Mouse (Mus musculus) CD4-positive helper T cell, adult 2 months (primary cell): Measurements from ENCODE around the gene Carm1.
A peak's percentile ranks its signal among the peaks of the same experiment; 100 is the strongest.
"Not testable (repeated sequence)": the region's sequence is repeated elsewhere in the genome, so short reads cannot be mapped to it uniquely, and the experiment has no call there.

Experiments
- DNase-seq: peaks from one replicate; pipeline ENCODE4 v3.0.0-alpha.2; 2012; ENCODE audit warnings: low read depth, missing footprints, low spot score

Carm1 gene

DNA sequence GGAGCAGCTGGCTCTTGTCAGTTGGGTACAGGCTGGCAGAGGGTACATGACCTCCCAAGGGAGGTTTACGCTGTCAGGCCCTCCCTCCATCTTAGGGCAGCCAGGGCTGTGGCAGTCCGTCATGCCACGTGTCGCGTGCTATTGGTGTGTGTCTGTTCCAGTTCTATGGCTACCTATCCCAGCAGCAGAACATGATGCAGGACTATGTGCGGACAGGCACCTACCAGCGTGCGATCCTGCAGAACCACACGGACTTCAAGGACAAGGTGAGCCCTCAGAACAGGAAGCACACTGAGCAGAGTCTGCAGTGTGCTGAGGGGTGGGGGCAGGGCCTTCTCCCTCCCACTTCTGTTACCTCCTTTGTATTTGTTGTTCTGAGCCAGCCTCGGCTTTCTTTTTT, 28.6 kb downstream of the Carm1 start:
- no peak for DNase-seq

- no peak for DNase-seq
These were observed 29.6 kb downstream of the Carm1 start for GRCm38 (mm10) chr9:21576286-21576685.

GRCm38 (mm10) chr9:21578226-21578625, 31.5 kb downstream of the Carm1 start:
- DNase-seq = no peak

GRCm38 (mm10) chr9:21585401-21585800, 38.7 kb downstream of the Carm1 start:
- DNase-seq = no peak

GRCm38 (mm10) chr9:21587678-21588349, 41.1 kb downstream of the Carm1 start:
- DNase-seq = no peak

DNA sequence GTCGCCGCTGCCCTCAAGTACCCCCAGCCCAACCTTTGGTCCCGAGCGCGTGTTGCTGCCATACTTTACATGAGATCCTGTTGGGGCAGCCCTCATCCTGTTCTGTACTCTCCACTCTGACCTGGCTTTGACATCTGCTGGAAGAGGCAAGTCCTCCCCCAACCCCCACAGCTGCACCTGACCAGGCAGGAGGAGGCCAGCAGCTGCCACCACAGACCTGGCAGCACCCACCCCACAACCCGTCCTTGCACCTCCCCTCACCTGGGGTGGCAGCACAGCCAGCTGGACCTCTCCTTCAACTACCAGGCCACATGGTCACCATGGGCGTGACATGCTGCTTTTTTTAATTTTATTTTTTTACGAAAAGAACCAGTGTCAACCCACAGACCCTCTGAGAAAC, 41.7 kb downstream of the Carm1 start:
- DNase-seq = no peak

DNA sequence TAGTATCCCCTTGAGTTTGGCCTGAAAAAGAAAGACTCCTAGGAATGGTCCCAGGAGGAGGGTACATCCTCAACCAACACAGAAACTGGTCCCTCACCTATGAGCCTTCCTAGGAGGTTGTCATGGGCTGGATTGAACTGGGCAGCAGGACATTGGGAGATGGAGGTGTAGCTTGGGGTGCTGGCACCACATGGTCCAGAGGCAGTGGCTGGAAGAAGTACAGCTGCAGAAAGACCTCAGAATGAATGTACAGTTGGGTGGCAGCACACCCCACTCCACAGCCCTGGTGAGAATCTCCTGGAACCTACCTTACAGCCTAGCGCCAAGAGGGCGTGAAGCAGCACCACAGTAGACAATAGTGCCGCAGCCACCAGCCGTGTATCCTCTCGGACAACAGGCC, 42.8 kb downstream of the Carm1 start:
- no peak for DNase-seq

- DNase-seq = no peak
These were observed 44.6 kb downstream of the Carm1 start for GRCm38 (mm10) chr9:21591127-21591830.

GRCm38 (mm10) chr9:21591831-21592702, 45.4 kb downstream of the Carm1 start:
- no peak for DNase-seq

GRCm38 (mm10) chr9:21592703-21593121, 46.0 kb downstream of the Carm1 start, which contains the start of the genes Timm29 and Yipf2:
Gene Timm29, plus strand, starts transcription at chr9:21592722.
Gene Yipf2, minus strand, starts transcription at chr9:21592828.
- peak; percentile 95 for DNase-seq

DNA sequence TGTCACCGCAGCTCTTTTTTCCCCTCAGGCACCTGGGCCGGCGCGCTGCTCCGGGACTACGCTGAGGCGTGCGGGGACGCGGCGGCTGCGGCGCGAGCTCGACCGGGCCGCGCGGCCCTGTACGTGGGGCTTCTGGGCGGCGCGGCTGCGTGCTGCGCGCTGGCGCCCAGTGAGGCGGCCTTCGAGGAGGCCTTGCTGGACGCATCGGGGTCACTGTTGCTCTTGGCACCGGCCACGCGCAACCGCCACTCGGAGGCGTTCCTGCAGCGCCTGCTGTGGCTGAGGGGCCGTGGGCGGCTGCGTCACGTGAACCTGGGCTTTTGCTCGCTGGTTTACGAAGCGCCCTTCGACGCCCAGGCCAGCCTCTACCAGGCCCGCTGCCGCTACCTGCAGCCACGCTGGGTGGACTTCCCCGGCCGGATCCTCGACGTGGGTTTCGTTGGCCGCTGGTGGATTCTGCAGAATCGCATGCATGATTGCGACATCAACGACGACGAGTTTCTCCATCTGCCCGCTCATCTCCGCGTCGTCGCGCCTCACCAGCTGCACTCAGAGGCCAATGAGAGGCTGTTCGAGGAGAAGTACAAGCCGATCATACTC, 46.5 kb downstream of the Carm1 start:
- peak; percentile 73 for DNase-seq

DNA sequence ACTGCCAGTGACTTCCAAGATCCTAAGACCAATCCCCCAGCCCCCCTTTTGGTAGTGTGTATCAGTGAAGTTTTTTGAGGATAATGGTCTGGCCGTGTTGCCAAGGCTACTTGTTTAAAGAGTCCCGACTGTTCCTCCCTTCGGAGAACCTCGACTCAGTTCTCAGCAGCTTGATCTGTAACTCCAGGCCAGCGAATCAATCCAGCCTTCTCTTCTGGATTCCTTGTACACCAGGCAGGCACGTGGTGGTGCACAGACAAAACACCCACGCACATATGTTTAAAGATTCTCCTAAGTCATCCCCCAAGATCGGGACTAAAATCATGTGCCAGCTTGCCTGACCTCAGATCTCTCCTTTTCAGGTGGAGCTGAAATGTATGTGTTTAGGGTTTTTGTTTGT, 47.7 kb downstream of the Carm1 start:
- DNase-seq = not testable (repeated sequence)

DNA sequence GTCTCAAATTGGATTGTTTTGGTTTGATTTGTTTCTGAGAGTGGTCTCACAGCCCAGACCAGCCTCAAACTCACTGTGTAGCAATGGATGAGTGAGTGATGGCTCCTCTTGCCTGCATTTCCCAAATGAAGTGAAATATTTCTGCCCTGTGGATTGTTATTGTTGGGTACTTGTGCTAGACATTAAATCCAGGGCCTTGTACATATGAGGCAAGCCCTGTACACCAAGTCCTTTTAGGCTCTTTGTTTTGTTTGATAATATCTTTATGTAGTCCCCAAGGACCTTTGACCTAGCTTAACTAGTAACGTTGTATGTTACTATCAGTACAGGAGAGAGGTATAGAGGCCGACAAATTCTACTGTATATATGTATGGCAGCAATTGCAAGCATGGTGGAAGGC, 48.1 kb downstream of the Carm1 start:
- no peak for DNase-seq

- peak; percentile 70 for DNase-seq
These were observed 51.5 kb downstream of the Carm1 start for GRCm38 (mm10) chr9:21598198-21598597.

DNA sequence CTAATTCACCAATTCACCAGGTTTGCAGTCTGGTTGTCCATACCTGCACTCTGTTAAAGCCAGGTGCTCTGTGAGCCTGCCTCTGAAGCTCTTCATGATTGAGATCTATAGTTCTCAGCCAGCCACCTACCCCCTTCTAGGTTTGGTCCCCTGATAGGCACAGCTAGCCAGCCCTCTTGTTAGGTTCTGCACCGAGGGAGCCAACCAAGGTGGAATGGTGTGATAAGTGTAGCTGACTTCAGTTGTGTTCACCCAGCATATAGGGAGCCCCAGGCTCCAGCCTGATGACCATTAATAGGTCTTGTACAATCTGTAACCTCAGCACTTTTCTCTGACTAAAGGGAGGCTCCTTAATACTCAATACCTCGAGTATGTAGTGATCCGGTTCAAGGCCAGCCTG, 53.5 kb downstream of the Carm1 start:
- no peak for DNase-seq

- peak; percentile 56 for DNase-seq
These were observed 54.4 kb downstream of the Carm1 start for GRCm38 (mm10) chr9:21601073-21601472.

DNA sequence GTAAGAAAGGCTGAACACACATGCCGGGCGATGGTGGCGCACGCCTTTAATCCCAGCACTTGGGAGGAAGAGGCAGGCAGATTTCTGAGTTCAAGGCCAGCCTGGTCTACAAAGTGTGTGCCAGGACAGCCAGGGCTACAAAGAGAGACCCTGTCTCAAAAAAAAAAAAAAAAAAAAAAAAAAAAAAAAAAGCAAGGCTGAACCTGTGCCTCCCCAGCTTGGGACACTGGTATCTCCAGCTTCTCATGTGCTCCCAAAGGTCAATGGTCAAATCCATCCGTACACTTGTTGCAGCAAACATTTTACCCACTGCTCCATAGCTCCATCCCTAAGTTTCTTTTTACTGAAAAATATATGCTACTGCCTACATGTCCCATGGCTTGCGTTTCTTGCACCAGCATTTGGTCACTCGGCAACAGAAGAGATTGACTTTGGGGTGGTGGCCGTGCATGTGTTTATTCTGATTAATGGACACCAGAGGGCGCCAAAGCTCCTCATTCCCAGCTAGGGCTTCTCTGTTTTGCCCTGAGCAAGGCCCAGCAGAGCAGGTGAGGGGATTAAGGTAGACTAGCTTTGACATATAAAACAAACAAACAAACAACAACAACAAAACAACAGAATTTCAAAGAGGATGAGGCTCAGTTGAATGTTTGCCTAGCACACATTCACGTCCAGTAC, 55.2 kb downstream of the Carm1 start:
- peak; percentile 79 for DNase-seq

DNA sequence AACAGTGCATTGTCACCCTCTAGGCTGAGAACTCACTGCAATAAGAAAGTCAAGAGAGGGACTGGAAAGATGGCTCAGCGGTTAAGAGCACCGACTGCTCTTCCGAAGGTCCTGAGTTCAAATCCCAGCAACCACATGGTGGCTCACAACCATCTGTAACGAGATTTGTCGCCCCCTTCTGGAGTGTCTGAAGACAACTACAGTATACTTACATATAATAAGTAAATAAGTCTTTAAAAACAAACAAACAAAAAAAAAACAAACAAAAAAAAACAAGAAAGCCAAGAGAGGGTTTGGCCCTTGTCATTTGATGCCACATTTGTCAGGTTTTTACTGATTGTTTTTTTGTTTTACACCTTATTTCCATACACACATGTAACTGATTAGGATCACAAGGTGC, 57.4 kb downstream of the Carm1 start:
- DNase-seq = no peak

GRCm38 (mm10) chr9:21605865-21606264, 59.2 kb downstream of the Carm1 start:
- DNase-seq = no peak

- DNase-seq = no peak
These were observed 60.0 kb downstream of the Carm1 start for GRCm38 (mm10) chr9:21606648-21607047.

DNA sequence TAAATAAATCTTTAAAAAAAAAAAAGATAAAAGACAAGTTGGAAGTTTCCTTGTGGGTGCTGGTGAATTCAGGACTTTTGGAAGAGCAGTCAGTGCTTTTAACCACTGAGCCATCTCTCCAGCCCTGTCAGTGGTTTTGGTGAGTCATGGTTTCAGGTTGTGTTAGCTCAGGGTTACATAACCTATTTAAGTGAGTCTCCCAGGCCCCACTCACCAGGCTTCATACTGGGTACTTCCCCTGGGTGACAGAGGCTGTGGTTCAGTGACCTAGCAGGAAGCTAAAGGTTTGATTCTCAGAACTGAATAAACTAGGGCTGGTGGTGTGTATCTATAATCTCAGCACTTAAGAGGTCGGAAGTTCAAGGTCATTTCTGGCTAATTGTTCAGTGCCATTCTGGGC, 63.2 kb downstream of the Carm1 start:
- DNase-seq = peak; percentile 85
